Mouse (Mus musculus) heart, embryonic 12.5 days (tissue): ENCODE results near the gene BC048403. TPM values are rescaled to one million over a fixed set of nuclear protein-coding genes. Genes with fewer than 3 reads are reported as not detected.

ENCODE experiments used
- ATAC-seq: fragments of 200-750 bp; cut with Nextera tagmentation; 2 replicates; pipeline ENCODE4 v1.8.0; 2017; ENCODE audit warnings: moderate TSS enrichment, moderate library complexity; ENCODE audit not compliant: insufficient number of reproducible peaks, low FRiP score
- H3K27ac ChIP-seq: fragments of 300-500 bp; sonication (generic); 2 replicates; pipeline ENCODE4 v1.5.1; 2016; ENCODE audit warnings: mild to moderate bottlenecking, moderate library complexity; ENCODE audit not compliant: poor library complexity, severe bottlenecking
- H3K27me3 ChIP-seq: fragments of 300-500 bp; sonication (generic); replicated peaks from 2 replicates; pipeline ENCODE4 v1.6.1; 2016; ENCODE audit warnings: mild to moderate bottlenecking, moderate library complexity
- H3K36me3 ChIP-seq: fragments of 300-500 bp; sonication (generic); 2 replicates; pipeline ENCODE4 v1.6.1; 2016; ENCODE audit warnings: mild to moderate bottlenecking, moderate library complexity
- H3K4me1 ChIP-seq: fragments of 300-500 bp; sonication (generic); replicated peaks from 2 replicates; pipeline ENCODE4 v1.6.1; 2016; ENCODE audit warnings: mild to moderate bottlenecking
- H3K4me2 ChIP-seq: fragments of 300-500 bp; sonication (generic); 2 replicates; pipeline ENCODE4 v1.6.1; 2016; ENCODE audit warnings: mild to moderate bottlenecking, moderate library complexity
- H3K4me3 ChIP-seq: fragments of 300-500 bp; sonication (generic); 2 replicates; pipeline ENCODE4 v1.5.1; 2016; ENCODE audit warnings: mild to moderate bottlenecking
- H3K9ac ChIP-seq: fragments of 300-500 bp; sonication (generic); 2 replicates; pipeline ENCODE4 v1.6.1; 2016; ENCODE audit warnings: mild to moderate bottlenecking, moderate library complexity
- H3K9me3 ChIP-seq: fragments of 300-500 bp; sonication (generic); replicated peaks from 2 replicates; pipeline ENCODE4 v1.6.1; 2016; ENCODE audit warnings: mild to moderate bottlenecking, moderate library complexity
- WGBS: fragments of 180-500 bp; shearing (Covaris S2); methylation state at CpG from one replicate; pipeline ENCODE4 v1.1.7; 2016; 5-methylcytosine and 5-hydroxymethylcytosine counted together
- polyA plus RNA-seq: library from polyadenylated mRNA; unstranded; fragments of >200 nt; fragmentation: Nextera tagmentation; extraction: Ambion mirVana; gene quantifications from 2 replicates; pipeline ENCODE4 v1.2.1, GENCODE M21; 2016

Gene BC048403
- 2.6 and 2.9 TPM in 2 replicates for polyA plus RNA-seq

DNA sequence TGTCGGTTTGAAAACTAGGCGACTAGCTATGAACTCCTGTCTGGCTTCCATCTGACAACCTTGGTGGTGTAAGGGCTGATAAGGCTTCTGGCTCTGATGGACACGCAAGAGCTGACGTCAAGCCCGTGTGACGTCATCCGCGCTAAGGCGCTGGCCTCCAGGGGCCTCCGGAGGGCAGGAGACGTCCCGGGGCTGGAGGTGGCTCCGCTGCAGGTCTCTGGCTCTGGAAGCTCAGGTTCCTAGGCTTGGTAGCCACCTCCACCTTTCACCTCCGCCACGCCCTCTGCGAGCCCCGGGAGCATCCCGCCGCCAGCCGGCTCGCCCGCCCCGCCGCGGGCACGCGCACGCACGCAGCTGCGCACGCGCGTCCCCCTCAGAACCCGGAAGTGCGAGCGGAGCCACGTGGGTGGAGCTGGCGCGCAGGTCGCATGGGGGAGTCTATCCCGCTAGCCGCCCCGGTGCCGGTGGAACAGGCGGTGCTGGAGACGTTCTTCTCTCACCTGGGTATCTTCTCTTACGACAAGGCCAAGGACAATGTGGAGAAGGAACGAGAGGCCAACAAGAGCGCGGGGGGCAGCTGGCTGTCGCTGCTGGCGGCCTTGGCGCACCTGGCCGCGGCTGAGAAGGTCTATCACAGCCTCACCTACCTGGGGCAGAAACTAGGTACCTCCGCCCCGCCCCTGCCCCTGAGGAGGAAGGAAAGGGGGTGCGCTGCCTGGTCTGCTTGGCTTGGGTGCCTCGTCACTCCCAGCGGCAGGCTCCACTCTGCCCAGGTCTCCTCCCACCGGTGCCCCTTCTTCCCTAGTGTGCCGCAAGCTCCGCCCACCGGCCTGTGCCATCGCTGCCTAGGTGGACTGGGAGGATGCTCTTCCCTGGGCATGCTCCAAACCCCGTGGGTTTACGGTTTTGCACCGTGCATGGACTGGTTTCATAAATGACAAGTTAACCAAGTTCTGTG is at the start of gene BC048403:
Gene BC048403, plus strand, starts transcription at position 390 of the 958 bp plus-strand sequence.
- Histone ChIP-seq H3K4me3 (peak within 1 kb of the TSS; percentile 90), H3K9ac (peak within 1 kb of the TSS; percentile 83), H3K36me3 (no peaks in the 10 kb centered on the region), H3K4me1 (peaks cover 5% of the 10 kb centered on the region), H3K27ac (no peak within 1 kb of the TSS), H3K4me2 (peak within 1 kb of the TSS; percentile 99), H3K27me3 (no peaks in the 10 kb centered on the region), H3K9me3 (no peaks in the 10 kb centered on the region)
- peak; percentile 94 for ATAC-seq
- under 1% methylated on average over 66 of the region's 68 CpGs for WGBS

DNA sequence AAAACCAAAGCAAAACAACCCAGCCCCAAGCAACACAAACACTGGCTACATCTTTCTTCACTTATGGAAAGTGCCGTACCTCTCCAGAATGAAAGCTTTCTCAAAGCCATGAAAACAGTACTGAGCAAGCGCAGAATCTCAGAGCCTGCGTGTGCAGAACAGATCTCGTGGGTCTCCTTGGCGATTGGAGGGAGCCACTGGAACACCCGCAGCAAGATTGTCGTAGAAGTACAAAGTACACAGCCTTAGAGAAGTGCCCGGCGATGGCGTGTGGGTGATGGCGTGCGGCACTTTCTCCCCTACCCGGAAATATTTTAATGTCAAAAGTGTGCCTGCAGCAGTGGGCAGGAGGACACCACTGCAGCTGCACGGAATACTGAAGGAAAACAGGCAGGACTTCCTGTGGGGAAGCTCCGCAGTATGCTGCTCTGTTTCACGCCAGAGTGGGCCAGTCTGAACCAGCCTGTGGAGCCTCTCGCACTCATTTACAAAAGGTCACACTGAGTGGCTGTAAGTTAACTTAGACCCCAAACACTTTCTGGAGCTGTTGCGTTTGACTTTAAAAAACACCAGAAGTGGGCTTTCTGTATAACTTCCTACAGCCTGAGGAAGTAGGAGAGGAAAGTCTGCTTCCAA is 46.7 kb upstream of the BC048403 start:
- H3K4me2 ChIP-seq = peak overlapping the region; percentile 60
- 32% methylated on average over 18 of the region's 18 CpGs for WGBS
- peaks cover 5% of the 10 kb centered on the region for H3K9me3 ChIP-seq
- peak overlapping the region; percentile 30 for H3K4me3 ChIP-seq
- ATAC-seq = no peak
- H3K4me1 ChIP-seq = peaks cover 5% of the 10 kb centered on the region; the same call in 1 of the 2 replicates
- H3K27ac ChIP-seq = no peak overlapping the region
- H3K36me3 ChIP-seq = no peaks in the 10 kb centered on the region
- no peaks in the 10 kb centered on the region for H3K27me3 ChIP-seq
- H3K9ac ChIP-seq = peak overlapping the region; percentile 55

GRCm38 (mm10) chr10:121694567-121694966 is 45.2 kb upstream of the BC048403 start:
- no peaks in the 10 kb centered on the region for H3K36me3 ChIP-seq
- H3K4me2 ChIP-seq = no peak overlapping the region
- ATAC-seq = no peak
- H3K27ac ChIP-seq = no peak overlapping the region
- WGBS = 75% methylated on average over 11 of the region's 11 CpGs
- peaks cover 4% of the 10 kb centered on the region; the same call in 1 of the 2 replicates for H3K4me1 ChIP-seq
- peaks cover 5% of the 10 kb centered on the region for H3K9me3 ChIP-seq
- no peak overlapping the region for H3K4me3 ChIP-seq
- H3K9ac ChIP-seq = no peak overlapping the region
- H3K27me3 ChIP-seq = 0 out of 2 replicates have a peak, but pooled peaks cover 4% of the 10 kb centered on the region

GRCm38 (mm10) chr10:121701296-121702248 is 38.2 kb upstream of the BC048403 start:
- no peaks in the 10 kb centered on the region; the same call in 1 of the 2 replicates for H3K9me3 ChIP-seq
- no peaks in the 10 kb centered on the region for H3K36me3 ChIP-seq
- no peaks in the 10 kb centered on the region for H3K4me1 ChIP-seq
- H3K4me3 ChIP-seq = no peak overlapping the region
- ATAC-seq = no peak
- 58% methylated on average over 11 of the region's 11 CpGs for WGBS
- no peak overlapping the region for H3K4me2 ChIP-seq
- H3K27ac ChIP-seq = no peak overlapping the region
- no peak overlapping the region for H3K9ac ChIP-seq
- 0 out of 2 replicates have a peak, but pooled peaks cover 17% of the 10 kb centered on the region for H3K27me3 ChIP-seq

- ATAC-seq = no peak
These were observed 36.1 kb upstream of the BC048403 start for GRCm38 (mm10) chr10:121703619-121704018.

DNA sequence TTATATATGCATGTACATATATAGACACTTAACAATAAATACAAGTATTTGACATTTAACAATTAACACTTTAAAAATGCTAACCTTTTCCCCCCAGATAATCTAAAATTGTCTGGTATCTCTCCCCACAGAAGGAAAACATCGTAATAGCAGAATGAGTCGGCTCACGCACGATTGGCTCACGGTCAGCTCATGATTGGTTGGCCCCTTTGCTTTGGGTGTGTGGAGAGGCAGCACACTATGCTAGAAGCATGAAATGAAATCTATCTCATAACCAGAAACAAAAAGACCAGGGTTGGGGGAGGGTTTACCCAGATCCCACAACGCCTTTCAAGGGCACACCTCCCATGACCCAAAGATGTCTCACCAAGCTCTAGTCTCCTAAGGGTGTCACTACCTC is 34.9 kb upstream of the BC048403 start:
- no peaks in the 10 kb centered on the region for H3K4me1 ChIP-seq
- H3K4me2 ChIP-seq = no peak overlapping the region
- H3K9ac ChIP-seq = no peak overlapping the region
- no peak for ATAC-seq
- H3K27me3 ChIP-seq = 0 out of 2 replicates have a peak, but pooled peaks cover 12% of the 10 kb centered on the region
- H3K9me3 ChIP-seq = no peaks in the 10 kb centered on the region
- 78% methylated on average over 6 of the region's 6 CpGs for WGBS
- no peak overlapping the region for H3K27ac ChIP-seq
- H3K4me3 ChIP-seq = no peak overlapping the region
- H3K36me3 ChIP-seq = no peaks in the 10 kb centered on the region

More at GRCm38 (mm10) chr10:121703619-121704018, 36.1 kb upstream of the BC048403 start:
- 75% methylated on average over 6 of the region's 6 CpGs for WGBS
- Histone ChIP-seq H3K27ac (no peak overlapping the region), H3K4me2 (no peak overlapping the region), H3K9ac (no peak overlapping the region), H3K4me3 (no peak overlapping the region), H3K4me1 (no peaks in the 10 kb centered on the region), H3K27me3 (0 out of 2 replicates have a peak, but pooled peaks cover 17% of the 10 kb centered on the region), H3K9me3 (no peaks in the 10 kb centered on the region), H3K36me3 (no peaks in the 10 kb centered on the region)

DNA sequence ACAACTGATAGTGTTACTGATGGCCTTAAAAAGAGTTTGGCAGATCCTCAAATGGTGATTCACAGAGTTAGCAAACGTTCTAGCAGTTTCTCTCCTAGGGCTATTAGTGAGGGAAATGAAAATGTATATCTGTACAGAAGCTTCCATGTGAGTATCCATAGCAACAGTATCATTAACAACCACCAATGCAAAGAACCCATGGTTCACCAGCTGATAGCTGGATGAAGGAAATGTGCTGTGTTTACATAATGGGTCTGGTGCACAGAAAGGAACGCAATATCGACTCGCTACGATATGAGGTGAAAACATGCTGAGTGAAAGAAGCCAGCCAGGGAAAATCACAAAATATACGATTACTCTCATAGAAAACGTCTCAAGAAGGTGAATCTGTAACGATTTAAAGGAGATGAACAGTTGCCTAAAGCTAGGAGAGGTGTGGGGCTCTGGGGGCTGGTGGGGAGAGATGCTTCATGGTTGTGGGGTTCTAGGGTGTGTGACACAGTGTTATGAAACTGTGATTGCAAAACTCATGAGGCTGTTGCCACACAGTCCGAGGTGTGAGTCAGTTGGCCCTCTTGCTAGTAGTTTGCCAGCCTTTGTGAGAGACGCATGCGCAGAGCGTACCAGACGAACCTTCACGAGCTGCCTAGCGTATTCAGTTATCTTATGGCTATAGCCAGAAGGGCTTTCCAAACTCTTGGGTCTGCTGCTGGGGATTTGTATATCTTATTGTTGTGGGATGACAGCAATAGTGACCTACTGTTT is 34.2 kb upstream of the BC048403 start:
- Histone ChIP-seq H3K27me3 (0 out of 2 replicates have a peak, but pooled peaks cover 5% of the 10 kb centered on the region), H3K36me3 (no peaks in the 10 kb centered on the region), H3K4me2 (no peak overlapping the region), H3K9me3 (no peaks in the 10 kb centered on the region), H3K4me3 (no peak overlapping the region), H3K9ac (no peak overlapping the region), H3K27ac (no peak overlapping the region), H3K4me1 (no peaks in the 10 kb centered on the region)
- ATAC-seq = no peak
- WGBS = 68% methylated on average over 15 of the region's 15 CpGs

GRCm38 (mm10) chr10:121716862-121717261 is 22.9 kb upstream of the BC048403 start:
- Histone ChIP-seq H3K27me3 (no peaks in the 10 kb centered on the region), H3K27ac (no peak overlapping the region)
- ATAC-seq = no peak

GRCm38 (mm10) chr10:121718896-121719585 is 20.7 kb upstream of the BC048403 start:
- Histone ChIP-seq H3K4me1 (no peaks in the 10 kb centered on the region), H3K9ac (no peak overlapping the region), H3K27me3 (no peaks in the 10 kb centered on the region), H3K36me3 (no peaks in the 10 kb centered on the region), H3K27ac (no peak overlapping the region), H3K9me3 (peaks cover 22% of the 10 kb centered on the region), H3K4me2 (no peak overlapping the region), H3K4me3 (no peak overlapping the region)
- WGBS = 88% methylated on average over 18 of the region's 18 CpGs
- ATAC-seq = no peak

More at GRCm38 (mm10) chr10:121716862-121717261, 22.9 kb upstream of the BC048403 start:
- no peak overlapping the region for H3K4me3 ChIP-seq
- H3K9ac ChIP-seq = no peak overlapping the region
- H3K9me3 ChIP-seq = peaks cover 16% of the 10 kb centered on the region
- no peaks in the 10 kb centered on the region for H3K36me3 ChIP-seq
- no peak overlapping the region for H3K4me2 ChIP-seq
- H3K4me1 ChIP-seq = no peaks in the 10 kb centered on the region
